ENCODE assay signal across 10 mouse cellular contexts in genomic region chr6:87541171-87541571, GRCm38 (mm10). TPM values are rescaled to one million over a fixed set of nuclear protein-coding genes. Genes with fewer than 3 reads are reported as not detected.
DNase-seq lines count a peak whose midpoint lies in the region; ATAC-seq and TF ChIP-seq lines count a peak whose summit lies in the region.
"Had no signal": no experiment of that assay in that cellular context is flagged by ENCODE, and none has a peak within 500 bp of the region (broad histone marks: within the 10 kb centered on the region; RNA-seq: fewer than 3 reads in every experiment).

No protein-coding gene starts in this region.

- H3K4me3 ChIP-seq in forebrain, embryonic 12.5 days (replicated peaks): no peak overlapping the region
- no peak overlapping the region for H3K4me3 ChIP-seq in layer of hippocampus, adult 2 months
- H3K4me3 ChIP-seq: heart, embryonic 12.5 days had no signal

- peak; percentile 20 to 64 for DNase-seq in heart, adult 18-20 months
- DNase-seq in heart, adult 8-10 months (ENCODE audit: low spot score): no peak
- peak; percentile 44 for DNase-seq in ZHBTc4 (ENCODE audit: low read depth, low spot score)
- peak; percentile 24 for DNase-seq in lung, postnatal 14 days
- DNase-seq in spleen, postnatal 36 days (ENCODE audit: low spot score in 2 of 2): peak; percentile 89 to 90
- no peak for DNase-seq in embryo, embryonic 11 days
- no peak for DNase-seq in layer of hippocampus, adult 2 months (ENCODE audit: low spot score in 2 of 2)

- no peaks in the 10 kb centered on the region for H3K27me3 ChIP-seq in forebrain, embryonic 12.5 days

- no peak for TF ChIP-seq CTCF in layer of hippocampus, adult 2 months (conservative IDR thresholded peaks at IDR 0.05)

- 91% methylated on average over 6 of the region's 6 CpGs for WGBS in forebrain, embryonic 12.5 days

- no peak overlapping the region for H3K4me2 ChIP-seq in forebrain, embryonic 12.5 days
- H3K4me2 ChIP-seq: heart, embryonic 12.5 days had no signal

- ATAC-seq in forebrain, embryonic 12.5 days (ENCODE audit: low FRiP score): no peak

- peaks cover under 1% of the 10 kb centered on the region; the same call in 1 of the 2 replicates for H3K9me3 ChIP-seq in forebrain, embryonic 12.5 days

- peaks cover 22% of the 10 kb centered on the region for H3K4me1 ChIP-seq in forebrain, embryonic 12.5 days

- H3K36me3 ChIP-seq in forebrain, embryonic 12.5 days (replicated peaks): no peaks in the 10 kb centered on the region
- H3K36me3 ChIP-seq: heart, embryonic 12.5 days had no signal

- H3K9ac ChIP-seq in forebrain, embryonic 12.5 days: no peak overlapping the region
- H3K9ac ChIP-seq: heart, embryonic 12.5 days had no signal

- H3K27ac ChIP-seq in forebrain, embryonic 12.5 days: no peak overlapping the region
- H3K27ac ChIP-seq in layer of hippocampus, adult 2 months: no peak overlapping the region
- H3K27ac ChIP-seq: kidney, postnatal 0 days had no signal

RNA-seq across cellular contexts. Expression of gene Arhgap25, which starts 8.1 kb away (rescaled TPM):
- 1 to 10 TPM; 4.5 to 4.7 TPM for total RNA-seq in heart, adult 18-20 months (2021)
- total RNA-seq in heart, adult 8-10 months (2022): 1 to 10 TPM; 2.4 to 3.6 (median 2.9) TPM
- polyA plus RNA-seq in forebrain, embryonic 12.5 days (2016; fragmentation: Nextera tagmentation; extraction: Ambion mirVana): 1.4 and 1.6 TPM in 2 replicates
- total RNA-seq in layer of hippocampus, adult 2 months (2021): 1 to 10 TPM; 2.5 to 2.9 TPM

RNA-seq across cellular contexts. Expression of gene Prokr1, which starts 49.4 kb away (rescaled TPM):
- under 1 TPM; 0.46 to 0.69 TPM for total RNA-seq in heart, adult 18-20 months (2021)
- under 1 TPM; 0.62 to 0.68 (median 0.66) TPM for total RNA-seq in heart, adult 8-10 months (2022)
- polyA plus RNA-seq in forebrain, embryonic 12.5 days (2016; fragmentation: Nextera tagmentation; extraction: Ambion mirVana): 6.6 and 6.9 TPM in 2 replicates
- under 1 TPM; 0.08 to 0.17 TPM for total RNA-seq in layer of hippocampus, adult 2 months (2021)

Comparison
In these comparisons a context has a peak if more than half of its experiments do, and no peak if none do; other contexts are left out.
1. DNase-seq: peak in heart, adult 18-20 months (2 of 2), ZHBTc4 (single experiment), lung, postnatal 14 days (single experiment) and spleen, postnatal 36 days (2 of 2); none in heart, adult 8-10 months (single experiment), embryo, embryonic 11 days (single experiment) and layer of hippocampus, adult 2 months (0 of 2).